In the genomic region with DNA sequence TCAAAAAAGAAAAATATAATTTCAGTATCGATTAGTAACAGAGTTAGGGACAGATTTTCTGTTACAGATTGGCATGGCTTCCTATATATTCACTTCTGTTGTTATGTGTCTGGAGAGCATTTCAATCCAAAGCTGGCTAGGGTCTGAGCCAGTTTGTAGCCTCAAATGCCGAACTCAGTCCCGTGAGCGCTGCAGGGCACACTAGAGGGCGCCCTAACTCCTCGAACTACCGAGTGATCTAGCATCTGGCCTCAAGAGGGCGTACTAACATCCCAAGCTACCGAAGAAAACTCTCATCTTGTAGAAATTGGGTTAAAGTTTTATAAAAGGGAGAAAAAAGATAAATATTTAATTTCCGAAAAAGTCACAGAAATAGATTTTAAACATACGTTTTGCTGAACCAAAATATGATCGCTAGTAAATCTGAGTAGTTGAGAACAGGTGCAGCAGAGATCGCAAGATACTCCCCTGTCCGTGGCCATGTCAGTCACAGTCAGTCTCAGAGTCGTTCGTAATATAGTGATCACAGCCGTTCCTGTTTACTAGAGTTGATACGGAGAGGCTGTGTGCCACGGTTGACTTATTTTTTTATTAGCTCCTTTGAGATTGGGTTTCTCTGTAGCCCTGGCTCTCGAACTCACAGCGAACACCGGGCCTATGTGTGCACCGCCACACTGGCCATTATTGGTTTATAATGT, we compare ENCODE assay signal across 9 mouse cellular contexts. TPM values are rescaled to one million over a fixed set of nuclear protein-coding genes. Genes with fewer than 3 reads are reported as not detected.
A peak's percentile ranks its signal among the peaks of the same experiment; 100 is the strongest.
DNase-seq lines count a peak whose midpoint lies in the region; ATAC-seq and TF ChIP-seq lines count a peak whose summit lies in the region.
"Had no signal": no experiment of that assay in that cellular context is flagged by ENCODE, and none has a peak within 500 bp of the region (broad histone marks: within the 10 kb centered on the region; RNA-seq: fewer than 3 reads in every experiment).

No protein-coding gene starts in this region.

- DNase-seq in forebrain, embryonic 10.5 days (ENCODE audit: extremely low spot score, low spot score) = peak; percentile 60
- peak; percentile 58 for DNase-seq in CD4-positive helper T cell, adult 2 months (ENCODE audit: low read depth, low spot score)
- peak; percentile 31 to 46 for DNase-seq in lung, adult 18-20 months
- peak; percentile 47 for DNase-seq in skeletal muscle tissue, adult 2 months (ENCODE audit: low read depth, low spot score)

- 55% methylated on average over 23 of the region's 23 CpGs for WGBS in forebrain, embryonic 10.5 days
- WGBS in forebrain, embryonic 13.5 days = 52% methylated on average over 23 of the region's 23 CpGs
- WGBS in kidney, embryonic 16.5 days = 28% methylated on average over 23 of the region's 23 CpGs

- no peaks in the 10 kb centered on the region for H3K36me3 ChIP-seq in forebrain, embryonic 10.5 days (replicated peaks)
- no peaks in the 10 kb centered on the region for H3K36me3 ChIP-seq in forebrain, embryonic 13.5 days (ENCODE audit: poor library complexity, severe bottlenecking)
- H3K36me3 ChIP-seq in kidney, embryonic 16.5 days (ENCODE audit: insufficient read depth, low read length) = no peaks in the 10 kb centered on the region
- H3K36me3 ChIP-seq: limb, embryonic 12.5 days had no signal

- 0 out of 2 replicates have a peak, but pooled peaks cover 2% of the 10 kb centered on the region for H3K4me1 ChIP-seq in forebrain, embryonic 10.5 days
- H3K4me1 ChIP-seq in forebrain, embryonic 13.5 days = no peaks in the 10 kb centered on the region
- H3K4me1 ChIP-seq in bone marrow macrophage, adult 2 months (ENCODE audit: control insufficient read depth, insufficient read depth, low read length) = 0 out of 2 replicates have a peak, but pooled peaks cover 2% of the 10 kb centered on the region
- H3K4me1 ChIP-seq in embryonic fibroblast, embryonic 13.5 days (ENCODE audit: control insufficient read depth, insufficient read depth, low read length) = peaks cover 11% of the 10 kb centered on the region; the same call in 1 of the 2 replicates
- peaks cover 9% of the 10 kb centered on the region for H3K4me1 ChIP-seq in kidney, embryonic 16.5 days (ENCODE audit: insufficient read depth, low read length)

- no peak overlapping the region for H3K4me3 ChIP-seq in forebrain, embryonic 10.5 days
- H3K4me3 ChIP-seq in forebrain, embryonic 13.5 days = no peak overlapping the region
- no peak overlapping the region for H3K4me3 ChIP-seq in bone marrow macrophage, adult 2 months (ENCODE audit: insufficient read depth, low read length)
- H3K4me3 ChIP-seq in embryonic fibroblast, embryonic 13.5 days (ENCODE audit: insufficient read depth, low read length) = no peak overlapping the region
- H3K4me3 ChIP-seq in kidney, embryonic 16.5 days (ENCODE audit: low read length) = 0 out of 2 replicates have a peak overlapping the region, but pooled peaks have one; percentile 3
- H3K4me3 ChIP-seq: limb, embryonic 12.5 days had no signal

- H3K9ac ChIP-seq in forebrain, embryonic 13.5 days = no peak overlapping the region
- H3K9ac ChIP-seq in kidney, embryonic 16.5 days (replicated peaks; ENCODE audit: low read length) = no peak overlapping the region
- H3K9ac ChIP-seq: limb, embryonic 12.5 days had no signal

- H3K4me2 ChIP-seq in forebrain, embryonic 13.5 days = no peak overlapping the region
- H3K4me2 ChIP-seq in kidney, embryonic 16.5 days (replicated peaks; ENCODE audit: low read depth, low read length) = peak overlapping the region; percentile 31; the same call in 1 of the 2 replicates
- H3K4me2 ChIP-seq: limb, embryonic 12.5 days had no signal

- TF ChIP-seq CTCF in bone marrow macrophage, adult 2 months (IDR thresholded peaks at IDR 0.05; ENCODE audit: low read depth, low read length) = peak; percentile 99
- TF ChIP-seq CTCF in embryonic fibroblast, embryonic 13.5 days (IDR thresholded peaks at IDR 0.05; ENCODE audit: borderline replicate concordance, insufficient read depth, low read length) = peak; percentile 95

- H3K27me3 ChIP-seq in forebrain, embryonic 10.5 days (ENCODE audit: poor library complexity, severe bottlenecking) = no peaks in the 10 kb centered on the region
- H3K27me3 ChIP-seq in forebrain, embryonic 13.5 days = no peaks in the 10 kb centered on the region
- no peaks in the 10 kb centered on the region for H3K27me3 ChIP-seq in kidney, embryonic 16.5 days (ENCODE audit: insufficient read depth, low read length)
- H3K27me3 ChIP-seq: limb, embryonic 12.5 days had no signal

- no peaks in the 10 kb centered on the region for H3K9me3 ChIP-seq in forebrain, embryonic 10.5 days
- no peaks in the 10 kb centered on the region for H3K9me3 ChIP-seq in forebrain, embryonic 13.5 days (replicated peaks)
- no peaks in the 10 kb centered on the region for H3K9me3 ChIP-seq in kidney, embryonic 16.5 days (ENCODE audit: low read length)
- H3K9me3 ChIP-seq: limb, embryonic 12.5 days had no signal

- TF ChIP-seq POLR2A in bone marrow macrophage, adult 2 months (IDR thresholded peaks at IDR 0.05; ENCODE audit: borderline replicate concordance, low read depth, low read length) = no peak
- TF ChIP-seq POLR2A in embryonic fibroblast, embryonic 13.5 days (IDR thresholded peaks at IDR 0.05; ENCODE audit: low read depth, low read length) = no peak

- no peak overlapping the region for H3K27ac ChIP-seq in forebrain, embryonic 10.5 days
- no peak overlapping the region for H3K27ac ChIP-seq in forebrain, embryonic 13.5 days
- H3K27ac ChIP-seq in bone marrow macrophage, adult 2 months (ENCODE audit: insufficient read depth, low read depth, low read length) = no peak overlapping the region
- no peak overlapping the region for H3K27ac ChIP-seq in embryonic fibroblast, embryonic 13.5 days (ENCODE audit: insufficient read depth, low read length)
- no peak overlapping the region for H3K27ac ChIP-seq in kidney, embryonic 16.5 days (ENCODE audit: low read length)
- H3K27ac ChIP-seq: limb, embryonic 12.5 days had no signal

- no peak for ATAC-seq in forebrain, embryonic 13.5 days
- 0 out of 2 replicates have a peak, but pooled peaks have one; percentile 66 for ATAC-seq in kidney, embryonic 16.5 days (ENCODE audit: low FRiP score, low TSS enrichment)

RNA-seq across cellular contexts. Expression of gene BC035947, which starts 13.4 kb away (rescaled TPM):
- 0.21 and 0.37 TPM in 2 replicates for polyA plus RNA-seq in forebrain, embryonic 10.5 days (2016; fragmentation: Nextera tagmentation; extraction: Ambion mirVana)
- 0.12 and 0.57 TPM in 2 replicates for polyA plus RNA-seq in forebrain, embryonic 13.5 days (2015; fragmentation: Nextera tagmentation; extraction: Ambion mirVana)
- not detected in 2 replicates for polyA plus RNA-seq in bone marrow macrophage, adult 2 months (2012; ENCODE audit: insufficient read depth, insufficient read length, missing spikeins)
- not detected in 2 replicates for polyA plus RNA-seq in embryonic fibroblast, embryonic 13.5 days (2011; ENCODE audit: insufficient read length, low read depth, missing spikeins)
- polyA plus RNA-seq in kidney, embryonic 16.5 days (2015; fragmentation: Nextera tagmentation; extraction: Ambion mirVana) = 1.5 and 1.8 TPM in 2 replicates

RNA-seq across cellular contexts. Expression of gene Mogat1, which starts 14.5 kb away (rescaled TPM):
- 0.87 and 1.1 TPM in 2 replicates for polyA plus RNA-seq in forebrain, embryonic 10.5 days (2016; fragmentation: Nextera tagmentation; extraction: Ambion mirVana)
- 0.21 and 0.49 TPM in 2 replicates for polyA plus RNA-seq in forebrain, embryonic 13.5 days (2015; fragmentation: Nextera tagmentation; extraction: Ambion mirVana)
- polyA plus RNA-seq in bone marrow macrophage, adult 2 months (2012; ENCODE audit: insufficient read depth, insufficient read length, missing spikeins) = not detected in 2 replicates
- not detected in 2 replicates for polyA plus RNA-seq in embryonic fibroblast, embryonic 13.5 days (2011; ENCODE audit: insufficient read length, low read depth, missing spikeins)
- polyA plus RNA-seq in kidney, embryonic 16.5 days (2015; fragmentation: Nextera tagmentation; extraction: Ambion mirVana) = 0.39 and 0.46 TPM in 2 replicates
- polyA plus RNA-seq: limb, embryonic 12.5 days had no signal

RNA-seq across cellular contexts. Expression of gene Farsb, which starts 36.6 kb away (rescaled TPM):
- 154 TPM in 2 replicates for polyA plus RNA-seq in forebrain, embryonic 10.5 days (2016; fragmentation: Nextera tagmentation; extraction: Ambion mirVana)
- polyA plus RNA-seq in forebrain, embryonic 13.5 days (2015; fragmentation: Nextera tagmentation; extraction: Ambion mirVana) = 142 and 145 TPM in 2 replicates
- 35.7 and 40.1 TPM in 2 replicates for polyA plus RNA-seq in bone marrow macrophage, adult 2 months (2012; ENCODE audit: insufficient read depth, insufficient read length, missing spikeins)
- polyA plus RNA-seq in embryonic fibroblast, embryonic 13.5 days (2011; ENCODE audit: insufficient read length, low read depth, missing spikeins) = 108 and 125 TPM in 2 replicates
- polyA plus RNA-seq in kidney, embryonic 16.5 days (2015; fragmentation: Nextera tagmentation; extraction: Ambion mirVana) = 133 and 136 TPM in 2 replicates
